Mouse (Mus musculus): ENCODE data around the gene Rab40c. TPM values are rescaled to one million over a fixed set of nuclear protein-coding genes. Genes with fewer than 3 reads are reported as not detected.
A peak's percentile ranks its signal among the peaks of the same experiment; 100 is the strongest.

The Rab40c gene
- polyA plus RNA-seq (2015; fragmentation: Nextera tagmentation; extraction: Ambion mirVana), result 56.6 and 59.2 TPM in 2 replicates

GRCm38 (mm10) chr17:25919144-25919785 is at the start of gene Rab40c:
Gene Rab40c, minus strand, starts transcription at chr17:25919727.
- Histone ChIP-seq H3K9me3 (ENCODE audit: control insufficient read depth, low read length) (no peaks in the 10 kb centered on the region), H3K27me3 (replicated peaks; ENCODE audit: control insufficient read depth, insufficient read depth, low read length) (no peaks in the 10 kb centered on the region), H3K36me3 (ENCODE audit: control insufficient read depth, insufficient read depth) (no peaks in the 10 kb centered on the region), H3K4me2 (ENCODE audit: low read length) (peak within 1 kb of the TSS; percentile 88), H3K4me3 (replicated peaks; ENCODE audit: low read length) (peak within 1 kb of the TSS; percentile 99), H3K9ac (replicated peaks; ENCODE audit: low read depth, low read length) (peak within 1 kb of the TSS; percentile 84), H3K4me1 (replicated peaks; ENCODE audit: control insufficient read depth, insufficient read depth, low read length) (peaks cover 23% of the 10 kb centered on the region), H3K27ac (ENCODE audit: low read length) (peak within 1 kb of the TSS; percentile 96)
- ATAC-seq, result peak; percentile 85
- WGBS, result 0% methylated on average over 67 of the region's 78 CpGs

- H3K4me2 ChIP-seq (ENCODE audit: low read length), result no peak overlapping the region
- H3K9ac ChIP-seq (replicated peaks; ENCODE audit: low read depth, low read length), result no peak overlapping the region
- H3K36me3 ChIP-seq (ENCODE audit: control insufficient read depth, insufficient read depth), result no peaks in the 10 kb centered on the region
- no peaks in the 10 kb centered on the region for H3K9me3 ChIP-seq (ENCODE audit: control insufficient read depth, low read length)
- no peak overlapping the region for H3K4me3 ChIP-seq (replicated peaks; ENCODE audit: low read length)
- WGBS, result 86% methylated on average over 1 of the region's 1 CpGs
- H3K27me3 ChIP-seq (replicated peaks; ENCODE audit: control insufficient read depth, insufficient read depth, low read length), result no peaks in the 10 kb centered on the region
- no peak overlapping the region for H3K27ac ChIP-seq (ENCODE audit: low read length)
- H3K4me1 ChIP-seq (replicated peaks; ENCODE audit: control insufficient read depth, insufficient read depth, low read length), result peaks cover 3% of the 10 kb centered on the region; the same call in 1 of the 2 replicates
- ATAC-seq, result no peak
Measured at GRCm38 (mm10) chr17:25968176-25968575, 48.6 kb upstream of the Rab40c start.

GRCm38 (mm10) chr17:25967652-25968051 is 48.1 kb upstream of the Rab40c start:
- Histone ChIP-seq H3K9ac (replicated peaks; ENCODE audit: low read depth, low read length) (no peak overlapping the region), H3K36me3 (ENCODE audit: control insufficient read depth, insufficient read depth) (no peaks in the 10 kb centered on the region), H3K27ac (ENCODE audit: low read length) (no peak overlapping the region), H3K4me2 (ENCODE audit: low read length) (no peak overlapping the region), H3K4me1 (replicated peaks; ENCODE audit: control insufficient read depth, insufficient read depth, low read length) (peaks cover 3% of the 10 kb centered on the region; the same call in 1 of the 2 replicates), H3K4me3 (replicated peaks; ENCODE audit: low read length) (no peak overlapping the region), H3K9me3 (ENCODE audit: control insufficient read depth, low read length) (no peaks in the 10 kb centered on the region), H3K27me3 (replicated peaks; ENCODE audit: control insufficient read depth, insufficient read depth, low read length) (no peaks in the 10 kb centered on the region)
- ATAC-seq, result no peak
- 54% methylated on average over 3 of the region's 3 CpGs for WGBS

- Histone ChIP-seq H3K4me2 (ENCODE audit: low read length) (no peak overlapping the region), H3K27ac (ENCODE audit: low read length) (no peak overlapping the region), H3K4me3 (replicated peaks; ENCODE audit: low read length) (no peak overlapping the region), H3K36me3 (ENCODE audit: control insufficient read depth, insufficient read depth) (no peaks in the 10 kb centered on the region), H3K9ac (replicated peaks; ENCODE audit: low read depth, low read length) (no peak overlapping the region), H3K27me3 (replicated peaks; ENCODE audit: control insufficient read depth, insufficient read depth, low read length) (no peaks in the 10 kb centered on the region), H3K4me1 (replicated peaks; ENCODE audit: control insufficient read depth, insufficient read depth, low read length) (peaks cover 3% of the 10 kb centered on the region; the same call in 1 of the 2 replicates), H3K9me3 (ENCODE audit: control insufficient read depth, low read length) (no peaks in the 10 kb centered on the region)
- ATAC-seq, result no peak
- 81% methylated on average over 7 of the region's 7 CpGs for WGBS
Measured at GRCm38 (mm10) chr17:25964271-25964670, 44.7 kb upstream of the Rab40c start.

- Histone ChIP-seq H3K4me1 (replicated peaks; ENCODE audit: control insufficient read depth, insufficient read depth, low read length) (0 out of 2 replicates have a peak, but pooled peaks cover 4% of the 10 kb centered on the region), H3K36me3 (ENCODE audit: control insufficient read depth, insufficient read depth) (no peaks in the 10 kb centered on the region), H3K9me3 (ENCODE audit: control insufficient read depth, low read length) (no peaks in the 10 kb centered on the region), H3K4me3 (replicated peaks; ENCODE audit: low read length) (no peak overlapping the region), H3K27me3 (replicated peaks; ENCODE audit: control insufficient read depth, insufficient read depth, low read length) (no peaks in the 10 kb centered on the region), H3K27ac (ENCODE audit: low read length) (no peak overlapping the region), H3K9ac (replicated peaks; ENCODE audit: low read depth, low read length) (no peak overlapping the region), H3K4me2 (ENCODE audit: low read length) (no peak overlapping the region)
- WGBS, result 90% methylated on average over 7 of the region's 7 CpGs
- no peak for ATAC-seq
Measured at GRCm38 (mm10) chr17:25962413-25962905, 42.9 kb upstream of the Rab40c start.

GRCm38 (mm10) chr17:25961566-25961965 is 42.0 kb upstream of the Rab40c start:
- Histone ChIP-seq H3K36me3 (ENCODE audit: control insufficient read depth, insufficient read depth) (no peaks in the 10 kb centered on the region), H3K27ac (ENCODE audit: low read length) (no peak overlapping the region), H3K9me3 (ENCODE audit: control insufficient read depth, low read length) (no peaks in the 10 kb centered on the region), H3K27me3 (replicated peaks; ENCODE audit: control insufficient read depth, insufficient read depth, low read length) (no peaks in the 10 kb centered on the region), H3K4me1 (replicated peaks; ENCODE audit: control insufficient read depth, insufficient read depth, low read length) (0 out of 2 replicates have a peak, but pooled peaks cover 4% of the 10 kb centered on the region), H3K4me2 (ENCODE audit: low read length) (no peak overlapping the region), H3K4me3 (replicated peaks; ENCODE audit: low read length) (no peak overlapping the region), H3K9ac (replicated peaks; ENCODE audit: low read depth, low read length) (no peak overlapping the region)
- ATAC-seq, result no peak
- WGBS, result 98% methylated on average over 5 of the region's 5 CpGs

GRCm38 (mm10) chr17:25959630-25960467 is 40.3 kb upstream of the Rab40c start:
- H3K4me2 ChIP-seq (ENCODE audit: low read length), result no peak overlapping the region
- H3K27me3 ChIP-seq (replicated peaks; ENCODE audit: control insufficient read depth, insufficient read depth, low read length), result no peaks in the 10 kb centered on the region
- WGBS, result 92% methylated on average over 23 of the region's 23 CpGs
- ATAC-seq, result no peak
- no peak overlapping the region for H3K4me3 ChIP-seq (replicated peaks; ENCODE audit: low read length)
- H3K36me3 ChIP-seq (ENCODE audit: control insufficient read depth, insufficient read depth), result no peaks in the 10 kb centered on the region; the same call in 1 of the 2 replicates
- 0 out of 2 replicates have a peak, but pooled peaks cover 4% of the 10 kb centered on the region for H3K4me1 ChIP-seq (replicated peaks; ENCODE audit: control insufficient read depth, insufficient read depth, low read length)
- H3K9me3 ChIP-seq (ENCODE audit: control insufficient read depth, low read length), result no peaks in the 10 kb centered on the region
- no peak overlapping the region for H3K9ac ChIP-seq (replicated peaks; ENCODE audit: low read depth, low read length)
- no peak overlapping the region for H3K27ac ChIP-seq (ENCODE audit: low read length)

- Histone ChIP-seq H3K4me2 (ENCODE audit: low read length) (no peak overlapping the region), H3K4me3 (replicated peaks; ENCODE audit: low read length) (no peak overlapping the region), H3K27ac (ENCODE audit: low read length) (no peak overlapping the region), H3K9ac (replicated peaks; ENCODE audit: low read depth, low read length) (no peak overlapping the region), H3K4me1 (replicated peaks; ENCODE audit: control insufficient read depth, insufficient read depth, low read length) (0 out of 2 replicates have a peak, but pooled peaks cover 4% of the 10 kb centered on the region), H3K27me3 (replicated peaks; ENCODE audit: control insufficient read depth, insufficient read depth, low read length) (no peaks in the 10 kb centered on the region), H3K9me3 (ENCODE audit: control insufficient read depth, low read length) (no peaks in the 10 kb centered on the region), H3K36me3 (ENCODE audit: control insufficient read depth, insufficient read depth) (no peaks in the 10 kb centered on the region; the same call in 1 of the 2 replicates)
- no peak for ATAC-seq
- WGBS, result 95% methylated on average over 11 of the region's 11 CpGs
Measured at GRCm38 (mm10) chr17:25958771-25959494, 39.4 kb upstream of the Rab40c start.

Data from forebrain, embryonic 16.5 days (tissue).